Mouse (Mus musculus) cerebellum, postnatal 36 days (tissue): ENCODE measurements around the gene Zzz3.
"Not testable (repeated sequence)": the region's sequence is repeated elsewhere in the genome, so short reads cannot be mapped to it uniquely, and the experiment has no call there.

Experiments
- DNase-seq, 2 experiments: peaks; one replicate each; pipeline ENCODE4 v3.0.0; 2021 to 2022; ENCODE audit warnings: mixed read lengths in 2 of 2

The Zzz3 gene

DNA sequence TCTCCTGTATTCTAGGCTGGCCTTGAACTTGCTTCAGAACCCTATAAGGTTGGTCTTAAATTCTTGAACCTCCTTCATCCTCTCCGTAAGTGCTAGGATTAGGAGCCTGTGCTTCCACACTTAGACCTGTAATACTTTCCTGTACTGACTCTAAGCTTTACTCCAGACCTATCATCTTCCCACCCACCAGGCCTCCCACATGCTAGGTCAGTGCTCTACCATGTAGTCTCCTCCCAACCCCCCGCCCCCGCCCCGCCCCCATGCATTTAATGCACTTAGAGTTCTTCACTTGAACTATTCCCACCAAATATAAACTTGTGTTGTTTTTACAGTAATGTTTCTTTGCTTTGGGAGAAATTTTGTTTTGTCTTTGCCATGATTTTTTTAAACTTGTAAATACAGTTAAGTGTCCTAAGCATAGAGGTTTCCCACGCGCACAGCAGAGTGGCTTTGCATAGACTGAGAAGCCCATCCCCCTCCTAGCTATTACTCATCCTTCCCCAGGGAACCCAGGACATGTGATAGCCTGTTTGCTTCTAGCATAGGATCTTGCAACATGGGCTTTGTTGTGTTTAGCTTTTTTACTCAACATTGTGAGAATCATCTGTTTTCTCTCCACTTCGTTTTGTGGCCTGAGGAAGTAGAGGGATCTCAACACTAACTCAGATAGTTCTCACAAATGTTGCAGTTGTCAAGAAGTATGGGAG lies 6.8 kb downstream of the Zzz3 start:
- DNase-seq = no peak

- DNase-seq = no peak
Observed at GRCm38 (mm10) chr3:152402671-152403066, 7.4 kb downstream of the Zzz3 start.

DNA sequence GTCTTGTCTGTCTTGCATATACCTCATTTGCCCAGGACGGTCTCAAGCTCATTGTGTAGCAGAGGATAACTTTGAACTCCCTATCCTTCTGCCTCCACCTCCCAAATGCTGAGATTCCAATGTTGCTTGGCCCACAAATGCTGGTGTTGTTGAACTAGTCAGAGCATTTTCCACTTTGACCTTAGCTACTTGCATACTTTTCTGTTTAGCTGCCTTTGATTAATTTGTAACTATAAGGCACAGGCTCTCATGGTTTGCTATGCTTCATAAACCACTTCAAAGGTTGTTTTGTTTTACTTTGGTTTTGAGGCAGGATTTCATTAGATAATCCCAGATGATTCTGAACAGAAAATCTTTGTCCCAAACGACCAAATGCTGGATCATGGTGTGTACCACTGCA lies 8.6 kb downstream of the Zzz3 start:
- no peak for DNase-seq

- DNase-seq = no peak
Observed at GRCm38 (mm10) chr3:152405420-152405819, 10.1 kb downstream of the Zzz3 start.

DNA sequence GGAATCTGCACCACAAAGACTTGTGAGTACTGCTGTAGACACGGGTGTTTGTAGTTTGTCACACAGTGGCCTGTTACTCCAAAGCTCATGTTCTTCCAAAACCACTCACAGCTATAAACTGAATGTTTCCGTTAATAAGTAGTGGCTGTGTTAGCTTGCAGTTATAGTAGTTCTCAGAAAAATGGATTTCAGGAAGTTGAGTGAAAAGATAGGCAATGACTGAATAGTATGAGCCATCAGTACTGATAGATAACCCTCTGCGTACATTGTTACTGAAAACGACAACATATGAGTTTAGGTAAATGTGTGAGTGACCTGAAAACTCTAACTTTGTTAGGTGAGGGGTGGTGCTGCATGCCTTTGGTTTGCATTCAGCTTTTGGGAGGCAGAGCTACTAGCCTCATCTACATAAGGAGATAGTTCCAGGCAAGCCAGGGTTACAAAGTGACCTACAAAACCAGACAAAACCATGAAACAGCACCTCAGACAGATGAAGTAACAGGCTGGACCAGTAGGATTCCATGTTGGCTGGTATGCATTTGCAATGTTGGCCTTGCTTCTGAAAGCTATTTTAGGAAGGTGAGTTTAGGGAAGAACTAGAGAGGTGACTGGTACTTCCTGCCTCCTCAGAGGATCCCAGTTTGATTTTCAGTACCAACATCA lies 10.8 kb downstream of the Zzz3 start:
- DNase-seq = no peak

- no peak for DNase-seq
Observed at GRCm38 (mm10) chr3:152410980-152411551, 15.8 kb downstream of the Zzz3 start.

GRCm38 (mm10) chr3:152412362-152412761 lies 17.1 kb downstream of the Zzz3 start:
- no peak for DNase-seq

DNA sequence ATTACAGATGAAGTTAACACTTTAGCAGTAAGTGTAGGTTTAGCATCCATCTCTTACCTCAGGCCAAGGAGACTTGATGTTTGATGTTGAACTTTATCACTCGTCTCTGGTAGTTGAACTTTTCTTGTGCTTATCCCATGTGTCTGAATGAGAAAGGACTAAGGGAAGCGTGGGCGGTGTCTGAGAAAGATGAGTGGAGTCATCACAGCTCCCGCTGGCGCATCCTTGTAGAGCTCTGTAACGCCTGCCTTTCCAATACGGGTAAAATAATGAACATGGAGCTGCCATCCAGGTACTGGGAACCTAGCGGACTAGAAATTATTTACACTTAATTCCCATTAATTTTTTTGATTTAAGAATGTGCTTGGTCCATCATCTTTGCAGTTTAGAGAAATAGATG lies 33.7 kb downstream of the Zzz3 start:
- DNase-seq = no peak

- no peak for DNase-seq
Observed at GRCm38 (mm10) chr3:152432677-152433076, 37.4 kb downstream of the Zzz3 start.

DNA sequence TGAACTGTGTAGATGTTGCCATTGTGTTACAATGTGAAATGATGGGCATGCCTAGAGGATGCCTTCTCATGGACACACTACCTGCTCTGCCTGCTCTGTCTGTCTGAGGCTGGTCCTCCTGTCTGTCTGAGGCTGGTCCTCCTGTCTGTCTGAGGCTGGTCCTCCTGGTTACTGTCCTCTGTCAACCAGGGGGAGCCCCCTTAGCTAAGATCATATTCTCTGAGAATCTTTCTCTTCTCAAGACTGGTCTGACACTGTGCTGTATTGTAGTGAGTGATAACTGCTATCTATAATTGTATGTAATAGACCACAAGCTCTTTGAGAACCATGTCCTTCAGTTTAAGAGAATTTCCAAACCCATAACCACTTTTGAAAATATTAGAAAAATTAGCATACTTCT lies 40.3 kb downstream of the Zzz3 start:
- no peak for DNase-seq

DNA sequence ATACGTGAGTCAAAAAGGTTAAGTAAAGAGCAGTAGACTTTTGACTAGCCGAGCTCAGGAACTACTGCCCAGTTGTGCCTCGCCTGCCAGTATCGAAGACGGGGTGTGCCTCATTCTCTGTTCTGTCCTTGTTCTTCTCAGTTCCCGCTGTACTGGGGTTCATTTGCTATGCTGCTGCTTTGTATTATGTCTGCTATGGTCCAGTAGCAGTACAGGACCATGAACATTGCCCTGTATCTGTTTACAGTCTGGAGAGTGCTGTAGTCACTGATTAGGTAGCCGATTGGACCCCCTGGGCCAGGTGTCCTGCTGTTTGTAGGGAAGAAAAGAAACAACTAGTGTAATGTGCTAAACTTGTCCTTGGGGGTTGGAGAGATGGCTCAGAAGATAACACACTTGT lies 42.8 kb downstream of the Zzz3 start:
- DNase-seq = no peak

- no peak for DNase-seq
Observed at GRCm38 (mm10) chr3:152442795-152443194, 47.5 kb downstream of the Zzz3 start.

DNA sequence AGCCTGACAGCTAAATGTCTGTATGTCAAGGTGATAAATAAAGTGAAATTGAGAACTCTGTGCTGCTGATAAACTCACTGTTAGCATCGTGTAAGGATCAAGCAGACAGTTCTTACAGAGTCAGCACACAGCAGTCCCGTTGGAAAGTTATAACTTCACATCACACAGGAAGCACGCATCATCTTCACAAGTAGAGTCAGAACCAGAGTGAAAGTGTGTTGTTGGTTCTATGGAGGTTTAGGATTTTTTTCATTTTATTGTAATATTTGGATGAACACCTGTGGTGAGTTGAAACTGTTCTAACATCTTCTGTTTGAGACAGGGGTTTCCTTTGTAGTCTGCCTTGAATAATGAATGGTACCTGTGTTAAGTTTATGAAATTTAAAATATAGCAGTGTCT lies 48.8 kb downstream of the Zzz3 start:
- DNase-seq = no peak

- no peak for DNase-seq
Observed at GRCm38 (mm10) chr3:152446966-152447365, 51.7 kb downstream of the Zzz3 start.

DNA sequence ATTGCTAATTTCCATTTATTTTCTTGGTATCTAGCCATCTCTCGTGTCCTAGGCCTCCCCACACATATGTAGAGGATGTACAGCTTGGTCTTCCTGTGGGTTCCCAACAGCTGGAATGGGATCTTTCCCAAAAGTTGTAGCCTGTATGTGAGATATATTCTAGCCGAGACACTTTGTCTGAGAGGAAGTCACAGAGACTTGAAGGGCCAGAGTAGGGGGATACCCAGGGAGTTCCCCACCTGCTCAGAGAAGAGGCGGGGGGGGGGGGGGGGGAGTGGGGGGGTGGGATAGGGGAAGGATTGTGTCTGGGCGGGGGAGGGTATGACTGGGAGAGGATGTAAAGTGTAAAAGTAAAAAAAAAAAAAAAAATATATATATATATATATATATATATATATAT lies 57.9 kb downstream of the Zzz3 start:
- no peak for DNase-seq

DNA sequence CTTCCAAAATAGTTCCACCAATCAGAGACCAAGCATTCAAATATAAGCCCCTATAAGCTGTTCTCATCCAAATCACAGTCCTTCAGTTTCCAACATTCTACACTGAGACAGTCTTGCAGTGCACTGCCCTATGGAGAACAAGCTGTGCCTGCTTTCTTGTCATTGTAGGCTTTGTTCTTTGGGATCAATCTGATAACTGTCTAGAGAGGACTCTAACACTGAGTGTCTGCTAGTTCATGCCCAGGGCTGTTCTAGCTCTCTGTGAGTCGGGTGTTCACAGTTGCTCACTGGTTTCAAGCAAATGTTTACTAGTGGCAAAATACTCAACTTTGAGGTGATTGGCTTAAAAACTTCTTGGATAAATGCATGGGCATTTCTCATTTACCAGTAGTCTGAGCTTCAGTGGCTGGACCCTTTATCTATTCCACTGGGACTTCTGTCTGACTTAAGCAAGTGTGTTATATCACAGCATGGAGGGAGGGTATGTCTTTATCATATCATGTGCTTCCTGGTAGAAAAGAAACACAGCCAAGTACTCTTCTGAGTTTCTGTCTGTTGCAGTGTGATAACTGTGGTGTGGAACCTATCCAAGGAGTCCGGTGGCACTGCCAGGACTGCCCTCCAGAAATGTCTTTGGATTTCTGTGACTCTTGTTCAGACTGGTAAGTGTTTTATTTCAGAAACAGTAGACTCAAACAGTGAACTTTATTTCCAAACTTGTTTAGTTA lies 62.2 kb downstream of the Zzz3 start:
- DNase-seq = no peak

DNA sequence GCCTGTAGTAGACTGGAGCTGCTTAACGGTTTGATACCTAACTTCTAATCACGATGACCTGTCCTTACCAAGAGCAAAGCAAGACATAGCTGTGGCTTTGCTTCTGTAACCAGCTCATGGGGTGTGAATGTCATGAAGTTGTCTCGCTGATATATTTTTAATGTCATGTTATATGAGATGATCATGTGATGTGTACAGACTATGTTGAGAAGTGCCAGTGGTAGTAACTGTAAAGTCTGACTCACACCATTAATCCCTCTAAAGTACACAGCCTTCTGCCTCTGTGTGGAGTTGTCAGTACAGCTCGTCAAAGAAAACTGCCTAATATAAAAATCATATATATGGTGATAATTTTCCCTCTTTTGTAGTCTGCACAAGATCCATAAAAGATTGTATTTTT lies 63.6 kb downstream of the Zzz3 start:
- DNase-seq = not testable (repeated sequence)

GRCm38 (mm10) chr3:152460802-152461201 lies 65.5 kb downstream of the Zzz3 start:
- DNase-seq = no peak

GRCm38 (mm10) chr3:152462038-152462547 lies 66.8 kb downstream of the Zzz3 start:
- no peak for DNase-seq

DNA sequence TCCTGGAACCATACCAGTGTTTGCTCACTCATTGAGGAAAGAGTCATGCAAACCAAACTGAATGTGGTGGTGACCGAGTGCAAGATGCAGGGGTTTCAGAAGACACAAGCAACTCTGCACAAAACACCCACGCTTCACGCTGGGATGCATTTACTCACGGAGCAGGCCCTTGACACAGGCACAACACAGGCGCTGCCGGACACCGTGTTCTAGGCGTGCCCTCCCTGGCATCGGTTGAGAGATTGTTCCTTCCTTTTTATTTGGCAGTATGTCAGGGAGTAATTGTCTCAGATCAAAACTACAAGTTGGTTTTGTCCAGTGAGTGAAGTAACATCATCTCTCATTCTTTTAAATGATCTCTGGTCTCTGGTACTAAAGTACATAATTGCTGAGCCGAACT lies 67.6 kb downstream of the Zzz3 start:
- DNase-seq = no peak

GRCm38 (mm10) chr3:152464462-152464861 lies 69.2 kb downstream of the Zzz3 start:
- DNase-seq = no peak

- DNase-seq = no peak
Observed at GRCm38 (mm10) chr3:152465338-152465737, 70.1 kb downstream of the Zzz3 start.

- DNase-seq = no peak
Observed at GRCm38 (mm10) chr3:152466849-152467248, 71.6 kb downstream of the Zzz3 start.

DNA sequence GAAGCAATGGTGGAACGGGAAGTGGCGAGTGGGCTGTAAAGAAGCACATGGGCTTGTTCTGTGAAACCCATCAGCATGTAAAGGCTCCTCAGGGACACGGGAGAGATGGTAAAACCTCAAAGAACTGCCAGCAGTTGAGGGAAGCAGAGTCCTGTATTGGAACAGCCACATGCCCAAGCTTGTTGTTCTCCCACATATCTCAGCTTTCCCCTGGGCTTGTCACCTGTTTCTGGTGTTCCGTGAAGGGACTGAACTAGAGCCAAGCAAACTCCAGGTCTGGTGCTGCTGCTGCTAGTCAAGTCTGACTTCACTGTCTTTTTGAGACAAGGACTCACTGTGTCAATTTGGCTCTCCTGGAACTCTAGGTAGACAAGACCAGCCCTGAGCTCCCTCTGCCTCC lies 72.0 kb downstream of the Zzz3 start:
- DNase-seq = no peak
